Mouse (Mus musculus): Measurements from ENCODE around the gene Ttc16. TPM values are rescaled to one million over a fixed set of nuclear protein-coding genes. Genes with fewer than 3 reads are reported as not detected.

Gene Ttc16
- not detected in 3 replicates for total RNA-seq (2017)

DNA sequence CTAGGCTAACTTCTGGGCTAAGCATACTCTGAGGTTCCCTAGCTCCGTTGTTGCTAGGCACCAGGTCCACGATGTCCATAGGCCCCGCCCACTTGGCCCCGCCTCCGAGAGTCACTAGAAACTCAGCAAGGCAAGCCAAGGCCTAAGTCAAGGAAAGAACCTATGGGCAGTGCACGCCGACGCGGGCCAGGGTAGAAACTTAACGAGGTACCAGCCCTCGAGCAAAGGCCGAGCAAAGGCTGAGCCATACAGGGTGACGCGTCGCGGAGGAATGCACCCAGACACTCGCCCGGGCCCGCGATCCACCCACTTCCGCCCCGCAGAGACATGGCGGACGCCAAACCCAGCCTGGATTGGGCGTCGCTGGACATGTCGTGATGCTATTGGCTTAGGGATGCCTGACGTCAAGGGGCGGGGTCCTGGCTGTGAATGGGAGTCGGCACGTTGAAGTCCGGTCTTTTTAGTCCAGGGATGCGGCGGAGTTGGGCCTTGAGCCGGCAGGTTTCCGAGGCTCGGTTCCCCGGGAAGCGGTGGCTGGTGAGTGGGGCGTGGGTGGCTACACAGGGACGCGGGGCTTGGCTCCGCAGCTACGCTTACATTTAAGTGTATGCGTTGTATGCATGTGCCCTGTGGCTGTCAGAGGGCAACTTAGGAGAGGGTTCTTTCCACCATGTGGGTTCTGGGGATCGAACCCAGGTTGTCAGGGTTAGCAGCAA is at the start of gene Ttc16, which contains the start of gene Ptrh1:
Gene Ttc16, minus strand, starts transcription at position 275 of the 716 bp plus-strand sequence.
Gene Ptrh1, plus strand, starts transcription at position 428 of the 716 bp plus-strand sequence.
- peak; percentile 92 for ATAC-seq (replicated peaks; ENCODE audit: insufficient number of reproducible peaks, low FRiP score, low TSS enrichment, poor library complexity, severe bottlenecking)

DNA sequence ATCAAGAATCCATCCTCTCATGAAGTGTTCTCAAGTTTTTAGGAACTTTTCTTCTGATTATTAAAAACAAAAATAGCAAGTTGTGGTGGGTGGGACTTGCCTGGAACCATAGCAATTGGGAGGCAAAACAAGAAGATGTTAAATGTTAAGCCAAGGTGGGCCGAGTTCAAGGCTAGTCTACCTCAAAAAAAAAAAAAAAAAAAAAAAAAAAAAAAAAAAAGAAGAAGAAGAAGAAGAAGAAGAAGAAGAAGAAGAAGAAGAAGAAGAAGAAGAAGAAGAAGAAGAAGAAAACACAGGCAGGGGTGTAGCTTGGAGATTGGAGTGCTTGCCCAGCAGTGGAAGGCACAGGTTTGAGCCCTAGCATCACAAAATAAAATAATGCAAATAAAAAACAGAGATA is 49.3 kb upstream of the Ttc16 start:
- no peak for ATAC-seq (replicated peaks; ENCODE audit: insufficient number of reproducible peaks, low FRiP score, low TSS enrichment, poor library complexity, severe bottlenecking)

GRCm38 (mm10) chr2:32824181-32824580 is 48.7 kb upstream of the Ttc16 start:
- no peak for ATAC-seq (replicated peaks; ENCODE audit: insufficient number of reproducible peaks, low FRiP score, low TSS enrichment, poor library complexity, severe bottlenecking)

DNA sequence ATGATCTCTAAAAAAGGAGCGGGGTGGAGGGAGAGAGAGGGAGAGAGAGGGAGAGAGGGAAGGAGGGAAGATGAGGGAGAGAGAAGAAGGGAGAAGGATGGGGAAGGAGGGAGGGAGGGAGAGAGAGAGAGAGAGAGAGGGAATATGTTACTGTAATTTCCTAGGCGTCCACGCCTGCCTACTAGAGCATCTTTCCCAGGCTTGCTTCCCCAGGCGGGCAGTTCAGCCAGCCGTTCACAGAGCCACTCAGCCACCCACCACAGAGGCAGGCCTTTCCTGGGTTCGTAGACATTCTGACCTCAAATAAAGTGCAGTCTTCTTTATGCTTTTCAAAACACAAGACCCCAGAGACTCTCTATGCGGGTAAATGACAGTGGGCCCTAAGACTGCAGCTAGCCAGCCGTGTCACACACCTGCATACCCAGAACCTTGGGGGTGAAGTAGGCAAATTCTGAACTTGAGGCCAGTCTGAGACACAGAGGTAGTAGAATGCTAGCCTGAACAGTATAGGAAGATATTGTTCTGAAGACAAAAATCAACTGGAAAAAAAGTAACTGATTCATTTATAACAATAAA is 48.2 kb upstream of the Ttc16 start:
- no peak for ATAC-seq (replicated peaks; ENCODE audit: insufficient number of reproducible peaks, low FRiP score, low TSS enrichment, poor library complexity, severe bottlenecking)

DNA sequence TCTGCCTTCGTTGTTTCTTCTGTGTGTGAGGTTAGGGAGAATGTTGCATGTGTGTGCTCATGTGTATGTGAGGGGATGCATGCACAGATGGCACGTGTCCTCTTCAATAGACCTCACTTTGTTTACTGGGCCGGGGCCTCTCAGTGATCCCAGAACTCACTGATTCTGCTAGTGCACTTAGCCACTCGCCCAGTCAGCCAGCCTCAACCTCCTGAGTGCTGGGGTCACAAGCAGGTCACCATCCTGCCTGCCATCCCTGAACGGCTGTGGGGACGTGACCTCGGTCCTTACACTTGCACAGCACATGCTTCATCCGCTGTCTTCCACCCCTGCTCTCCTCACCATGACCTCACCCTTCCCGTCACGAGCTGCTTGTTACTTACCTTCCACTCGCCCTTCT is 47.7 kb upstream of the Ttc16 start:
- ATAC-seq (replicated peaks; ENCODE audit: insufficient number of reproducible peaks, low FRiP score, low TSS enrichment, poor library complexity, severe bottlenecking) = 0 out of 2 replicates have a peak, but pooled peaks have one; percentile 7

GRCm38 (mm10) chr2:32822643-32823042 is 47.2 kb upstream of the Ttc16 start:
- no peak for ATAC-seq (replicated peaks; ENCODE audit: insufficient number of reproducible peaks, low FRiP score, low TSS enrichment, poor library complexity, severe bottlenecking)

GRCm38 (mm10) chr2:32821041-32821802 is 45.8 kb upstream of the Ttc16 start:
- ATAC-seq (replicated peaks; ENCODE audit: insufficient number of reproducible peaks, low FRiP score, low TSS enrichment, poor library complexity, severe bottlenecking) = peak; percentile 60; the same call in 1 of the 2 replicates

GRCm38 (mm10) chr2:32818208-32818607 is 42.8 kb upstream of the Ttc16 start:
- ATAC-seq (replicated peaks; ENCODE audit: insufficient number of reproducible peaks, low FRiP score, low TSS enrichment, poor library complexity, severe bottlenecking) = no peak

- ATAC-seq (replicated peaks; ENCODE audit: insufficient number of reproducible peaks, low FRiP score, low TSS enrichment, poor library complexity, severe bottlenecking) = no peak
These were observed 42.2 kb upstream of the Ttc16 start for GRCm38 (mm10) chr2:32817589-32817988.

DNA sequence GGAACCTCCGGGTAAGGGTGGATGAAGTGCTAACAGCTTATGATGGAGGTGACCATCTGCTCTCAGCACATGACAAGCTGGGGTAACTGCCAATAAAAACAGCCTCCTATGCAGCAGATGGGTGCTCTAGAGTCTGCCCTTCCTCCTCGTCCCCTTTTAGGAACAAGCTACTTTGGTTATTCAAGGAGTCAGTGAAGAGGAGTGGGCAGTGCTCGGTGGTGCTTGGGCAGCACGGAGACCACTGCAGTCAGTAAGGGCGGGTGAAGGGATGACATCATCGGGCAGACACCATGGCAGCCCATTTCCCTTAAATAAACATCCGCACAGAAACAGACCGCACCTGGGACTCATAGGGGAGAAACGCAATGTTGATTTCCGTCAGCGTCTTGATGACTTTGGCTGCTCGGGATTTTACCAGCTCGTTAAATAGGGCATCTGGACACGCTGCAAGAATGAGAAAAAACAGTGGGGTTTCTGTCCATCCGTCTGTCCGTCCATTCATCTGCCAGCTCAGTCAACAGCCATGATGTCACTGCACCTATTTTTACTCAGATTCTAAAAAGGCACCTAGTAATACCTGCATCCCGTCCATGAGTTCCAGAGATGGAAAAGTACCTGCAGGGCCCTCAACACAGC is 41.6 kb upstream of the Ttc16 start:
- no peak for ATAC-seq (replicated peaks; ENCODE audit: insufficient number of reproducible peaks, low FRiP score, low TSS enrichment, poor library complexity, severe bottlenecking)

- ATAC-seq (replicated peaks; ENCODE audit: insufficient number of reproducible peaks, low FRiP score, low TSS enrichment, poor library complexity, severe bottlenecking) = no peak
These were observed 41.1 kb upstream of the Ttc16 start for GRCm38 (mm10) chr2:32816497-32816896.

- ATAC-seq (replicated peaks; ENCODE audit: insufficient number of reproducible peaks, low FRiP score, low TSS enrichment, poor library complexity, severe bottlenecking) = no peak
These were observed 36.5 kb upstream of the Ttc16 start for GRCm38 (mm10) chr2:32811959-32812358.

DNA sequence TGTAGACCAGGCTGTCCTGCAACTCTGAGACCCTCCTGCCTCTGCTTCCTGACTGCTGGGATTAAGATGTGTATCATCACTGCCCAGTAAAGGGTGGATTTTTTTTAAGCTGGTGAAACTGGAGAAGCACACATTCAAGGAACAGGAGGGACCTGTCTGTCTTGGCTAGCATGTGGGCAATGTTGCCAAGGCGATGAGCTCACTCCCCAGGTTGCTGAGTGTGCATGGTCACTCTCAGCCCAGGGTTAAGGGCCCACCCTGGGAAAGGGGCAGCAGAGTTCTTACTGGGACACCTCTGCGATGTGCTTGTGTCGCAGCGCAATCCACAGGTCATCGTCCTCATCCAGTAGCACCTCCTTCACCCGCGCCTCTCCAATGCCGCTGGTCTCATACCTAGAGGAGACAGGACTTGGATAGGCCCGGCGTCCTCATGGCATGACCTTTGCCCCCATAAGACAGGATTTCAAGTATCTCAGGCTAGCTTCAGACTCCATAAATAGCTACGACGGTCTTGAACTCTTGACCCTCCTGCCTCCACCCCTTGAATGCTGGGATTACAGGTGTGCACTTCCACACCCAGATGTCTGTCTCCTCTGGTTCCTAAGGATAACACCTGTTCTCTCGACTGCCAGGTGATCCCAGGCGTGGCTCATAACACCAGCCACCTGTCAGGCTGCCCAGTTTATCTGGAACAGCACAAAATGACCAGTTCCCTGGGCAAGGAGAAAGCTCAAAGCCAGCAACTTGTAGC is 33.6 kb upstream of the Ttc16 start:
- no peak for ATAC-seq (replicated peaks; ENCODE audit: insufficient number of reproducible peaks, low FRiP score, low TSS enrichment, poor library complexity, severe bottlenecking)

DNA sequence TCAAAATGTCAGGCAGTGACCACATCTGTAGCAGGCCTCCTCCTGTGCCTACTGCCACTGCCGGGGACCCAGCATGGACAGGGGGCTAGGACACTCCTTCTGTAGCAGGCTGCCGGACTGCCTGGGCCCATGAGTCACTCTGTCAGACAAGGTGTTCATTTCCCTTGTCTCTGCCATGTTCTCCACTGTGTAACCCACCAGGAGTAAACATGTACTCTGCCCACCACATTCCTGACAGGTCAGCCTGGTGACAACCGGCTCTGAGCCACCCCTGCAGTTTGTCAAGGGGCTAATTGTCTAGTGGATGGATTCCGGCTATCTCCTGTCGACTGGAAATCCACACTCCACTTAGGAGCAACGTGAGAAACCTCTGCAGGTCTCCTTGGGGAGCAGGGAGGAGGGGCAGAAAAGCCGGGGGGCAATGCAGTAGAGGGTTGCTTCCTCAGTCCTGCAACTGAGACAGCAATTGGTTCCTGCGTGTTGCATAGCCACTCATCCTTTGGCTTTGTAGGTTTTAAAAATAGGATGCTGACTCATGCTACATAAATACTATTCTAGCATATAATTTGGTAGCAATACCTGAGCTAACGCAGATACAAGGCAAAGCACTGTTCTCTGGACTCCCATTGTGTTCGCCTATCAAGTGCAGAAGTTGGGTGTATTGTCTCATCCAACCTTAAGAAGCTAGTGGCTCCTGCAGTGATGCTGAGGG is 23.0 kb upstream of the Ttc16 start:
- ATAC-seq (replicated peaks; ENCODE audit: insufficient number of reproducible peaks, low FRiP score, low TSS enrichment, poor library complexity, severe bottlenecking) = no peak

GRCm38 (mm10) chr2:32795748-32796418 is 20.4 kb upstream of the Ttc16 start:
- ATAC-seq (replicated peaks; ENCODE audit: insufficient number of reproducible peaks, low FRiP score, low TSS enrichment, poor library complexity, severe bottlenecking) = no peak

DNA sequence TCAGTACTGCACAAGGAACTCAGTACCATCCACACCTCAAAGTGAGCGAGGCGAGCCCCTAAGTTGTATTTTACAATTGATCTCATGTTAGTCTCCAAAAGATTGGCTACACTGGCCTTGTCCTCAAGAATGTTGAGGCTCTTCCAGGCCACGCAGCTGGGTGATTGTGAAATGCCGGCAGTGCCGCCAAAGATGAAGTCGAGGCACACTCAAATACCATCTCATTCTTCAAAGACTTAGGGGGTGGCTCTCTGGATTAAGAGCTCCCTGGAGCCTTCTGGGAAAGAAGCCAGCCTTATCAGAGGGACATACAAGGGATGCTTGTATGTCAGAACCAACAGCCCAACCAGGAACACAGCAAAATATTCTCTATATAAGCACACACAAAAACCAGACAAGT is 15.9 kb upstream of the Ttc16 start:
- no peak for ATAC-seq (replicated peaks; ENCODE audit: insufficient number of reproducible peaks, low FRiP score, low TSS enrichment, poor library complexity, severe bottlenecking)

GRCm38 (mm10) chr2:32788581-32788980 is 13.1 kb upstream of the Ttc16 start:
- no peak for ATAC-seq (replicated peaks; ENCODE audit: insufficient number of reproducible peaks, low FRiP score, low TSS enrichment, poor library complexity, severe bottlenecking)
